Mouse (Mus musculus) erythroblast, embryonic 14.5 days (primary cell): ENCODE data around the gene Mfsd9. TPM values are rescaled to one million over a fixed set of nuclear protein-coding genes. Genes with fewer than 3 reads are reported as not detected.

Source experiments
- H3K27me3 ChIP-seq: 2 replicates; pipeline ENCODE4 v1.6.1; 2012; ENCODE audit warnings: inconsistent platforms; ENCODE audit not compliant: control insufficient read depth
- H3K36me3 ChIP-seq: 2 replicates; pipeline ENCODE4 v1.6.1; 2012; ENCODE audit warnings: mild to moderate bottlenecking, inconsistent platforms; ENCODE audit not compliant: control insufficient read depth
- H3K4me1 ChIP-seq: 2 replicates; pipeline ENCODE4 v1.6.1; 2012; ENCODE audit warnings: inconsistent platforms; ENCODE audit not compliant: control insufficient read depth
- H3K4me3 ChIP-seq: replicated peaks from 2 replicates; pipeline ENCODE3; 2012; ENCODE audit warnings: moderate library complexity, mild to moderate bottlenecking, inconsistent platforms
- H3K9me3 ChIP-seq: 2 replicates; pipeline ENCODE4 v1.6.1; 2012; ENCODE audit warnings: low read length, inconsistent platforms, mixed read lengths; ENCODE audit not compliant: control insufficient read depth
- GATA1 ChIP-seq: IDR thresholded peaks from 2 replicates; pipeline ENCODE4 v1.6.1; 2012; ENCODE audit warnings: low read length, inconsistent platforms, mixed read lengths
- TAL1 ChIP-seq: IDR thresholded peaks from 3 replicates; pipeline ENCODE4 v1.6.1; 2012; ENCODE audit warnings: low read length, inconsistent platforms, mixed read lengths
- polyA plus RNA-seq: library from polyadenylated mRNA; stranded (reverse); fragments of >175 nt; gene quantifications from 2 replicates; pipeline ENCODE4 v1.2.3, GENCODE M21; 2012

The Mfsd9 gene
- polyA plus RNA-seq, 1 experiment = 0.02 TPM

DNA sequence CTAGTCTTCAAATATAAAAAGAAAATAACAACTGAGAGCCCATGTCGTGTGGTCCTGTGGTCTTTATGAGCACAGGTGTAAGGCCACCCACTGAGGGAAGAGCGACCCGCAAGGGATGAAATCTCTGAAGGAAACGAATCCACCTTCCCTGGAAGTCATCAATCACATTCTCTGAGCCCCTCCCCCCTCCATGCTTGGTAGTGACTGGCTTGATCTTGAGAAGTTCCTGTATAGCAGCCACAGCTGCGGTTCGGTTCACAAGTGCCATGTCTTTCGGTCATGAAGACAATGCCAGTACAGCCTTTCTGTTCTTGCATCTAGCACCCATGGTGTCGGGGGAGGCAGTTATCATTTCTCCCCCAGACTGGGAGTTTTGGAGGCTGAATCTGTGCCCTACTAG is 52.8 kb downstream of the Mfsd9 start:
- Histone ChIP-seq H3K4me1 (no peaks in the 10 kb centered on the region), H3K27me3 (no peaks in the 10 kb centered on the region), H3K4me3 (no peak overlapping the region), H3K9me3 (no peaks in the 10 kb centered on the region), H3K36me3 (no peaks in the 10 kb centered on the region)
- TF ChIP-seq GATA1 (no peak), TAL1 (no peak)

GRCm38 (mm10) chr1:40728636-40729035 is 61.9 kb downstream of the Mfsd9 start:
- H3K36me3 ChIP-seq = no peaks in the 10 kb centered on the region
- H3K4me1 ChIP-seq = no peaks in the 10 kb centered on the region
- H3K9me3 ChIP-seq = no peaks in the 10 kb centered on the region
- TF ChIP-seq TAL1 (no peak), GATA1 (no peak)
- H3K4me3 ChIP-seq = no peak overlapping the region
- H3K27me3 ChIP-seq = no peaks in the 10 kb centered on the region

- Histone ChIP-seq H3K27me3 (no peaks in the 10 kb centered on the region), H3K4me1 (no peaks in the 10 kb centered on the region), H3K9me3 (no peaks in the 10 kb centered on the region), H3K4me3 (no peak overlapping the region), H3K36me3 (no peaks in the 10 kb centered on the region)
- TF ChIP-seq TAL1 (no peak), GATA1 (no peak)
These were observed 63.1 kb downstream of the Mfsd9 start for GRCm38 (mm10) chr1:40727404-40727803.

- Histone ChIP-seq H3K27me3 (no peaks in the 10 kb centered on the region), H3K4me3 (no peak overlapping the region), H3K9me3 (no peaks in the 10 kb centered on the region; the same call in 1 of the 2 replicates), H3K36me3 (no peaks in the 10 kb centered on the region), H3K4me1 (no peaks in the 10 kb centered on the region)
- no peak for TF ChIP-seq GATA1
- TF ChIP-seq TAL1 = no peak
These were observed 64.4 kb downstream of the Mfsd9 start for GRCm38 (mm10) chr1:40726051-40726450.

Other genes with a start within 250 kb of the Mfsd9 start
- not detected in 2 replicates for gene Slc9a4, start 210.6 kb downstream of the Mfsd9 start, polyA plus RNA-seq
- not detected in 2 replicates for gene Slc9a2, start 110.1 kb downstream of the Mfsd9 start, polyA plus RNA-seq
- not detected in 2 replicates for gene Tmem182, start 14.9 kb upstream of the Mfsd9 start, polyA plus RNA-seq